Mouse (Mus musculus) gastrocnemius, postnatal 14 days (tissue): Measurements from ENCODE around the gene Adamts10. TPM values are rescaled to one million over a fixed set of nuclear protein-coding genes. Genes with fewer than 3 reads are reported as not detected.

Experiments
- DNase-seq: peaks from one replicate; pipeline ENCODE4 v3.0.0; 2021; ENCODE audit warnings: mixed read lengths
- intact Hi-C: fragments of 180-260 bp; cut with DNase I; formaldehyde crosslinking; loops from one replicate; pipeline ENCODE4 v1.15.1; 2025; ENCODE audit warnings: low total_unique reads
- long read RNA-seq, 2 experiments: library from polyadenylated mRNA; stranded (forward); transcript quantifications; one replicate each; pipeline ENCODE4 v2.0.0; 2021
- total RNA-seq, 2 experiments: library from RNA; stranded (reverse); gene quantifications; 2 replicates each; pipeline ENCODE4 v1.2.3; 2021

Gene Adamts10
- 10 to 100 TPM; 17.3 to 19.1 TPM for total RNA-seq
- long read RNA-seq, experiment 1, full-length matches to known transcripts, result 2 of 7 reads
- long read RNA-seq, experiment 1, partial matches to known transcripts, result 3 of 7 reads
- long read RNA-seq, experiment 1, other reads (novel, unspliced or antisense), result 2 of 7 reads
- long read RNA-seq, experiment 2, full-length matches to known transcripts, result 6 of 14 reads
- long read RNA-seq, experiment 2, partial matches to known transcripts, result 3 of 14 reads
- long read RNA-seq, experiment 2, other reads (novel, unspliced or antisense), result 5 of 14 reads

- intact Hi-C loops, result no loop called here
- DNase-seq, result peak; percentile 85
Measured at GRCm38 (mm10) chr17:33523918-33524755, at the start of gene Adamts10. Gene Adamts10, plus strand, starts transcription at chr17:33524204.

- no peak for DNase-seq
- intact Hi-C loops, result no loop called here
Measured at GRCm38 (mm10) chr17:33484020-33484419, 40.0 kb upstream of the Adamts10 start.

- intact Hi-C loops, result no loop called here
- DNase-seq, result no peak
Measured at GRCm38 (mm10) chr17:33487211-33487610, 36.8 kb upstream of the Adamts10 start.

- intact Hi-C loops, result no loop called here
- DNase-seq, result peak; percentile 40
Measured at GRCm38 (mm10) chr17:33487652-33488051, 36.4 kb upstream of the Adamts10 start.

GRCm38 (mm10) chr17:33491371-33491770 is 32.6 kb upstream of the Adamts10 start:
- no peak for DNase-seq
- intact Hi-C loops, result no loop called here

GRCm38 (mm10) chr17:33493065-33493464 is 30.9 kb upstream of the Adamts10 start:
- intact Hi-C loops, result no loop called here
- peak; percentile 21 for DNase-seq

GRCm38 (mm10) chr17:33494586-33494985 is 29.4 kb upstream of the Adamts10 start:
- no peak for DNase-seq
- intact Hi-C loops, result no loop called here

GRCm38 (mm10) chr17:33498918-33499317 is 25.1 kb upstream of the Adamts10 start:
- no peak for DNase-seq
- intact Hi-C loops, result no loop called here

GRCm38 (mm10) chr17:33508386-33508785 is 15.6 kb upstream of the Adamts10 start:
- DNase-seq, result no peak

GRCm38 (mm10) chr17:33510172-33510571 is 13.8 kb upstream of the Adamts10 start:
- no peak for DNase-seq
- intact Hi-C loops, result no loop called here

More at GRCm38 (mm10) chr17:33508386-33508785, 15.6 kb upstream of the Adamts10 start:
- intact Hi-C loops, result no loop called here

GRCm38 (mm10) chr17:33512441-33513415 is 11.3 kb upstream of the Adamts10 start:
- intact Hi-C loops, result no loop called here
- no peak for DNase-seq

GRCm38 (mm10) chr17:33513874-33514273 is 10.1 kb upstream of the Adamts10 start:
- intact Hi-C loops, result no loop called here
- DNase-seq, result no peak

- DNase-seq, result no peak
- intact Hi-C loops, result no loop called here
Measured at GRCm38 (mm10) chr17:33520366-33520765, 3.6 kb upstream of the Adamts10 start.

GRCm38 (mm10) chr17:33523431-33523917 is 530 bp upstream of the Adamts10 start:
- intact Hi-C loops, result no loop called here

GRCm38 (mm10) chr17:33524806-33525373 is 886 bp downstream of the Adamts10 start:
- DNase-seq, result peak; percentile 40
- intact Hi-C loops, result no loop called here

More at GRCm38 (mm10) chr17:33523431-33523917, 530 bp upstream of the Adamts10 start:
- DNase-seq, result no peak

GRCm38 (mm10) chr17:33526506-33526905 is 2.5 kb downstream of the Adamts10 start:
- DNase-seq, result peak; percentile 22
- intact Hi-C loops, result no loop called here

- intact Hi-C loops, result loop anchor here (2.0 kb wide), 1 partner anchor 98 kb away; no protein-coding TSS in a partner anchor
- DNase-seq, result no peak
Measured at GRCm38 (mm10) chr17:33539106-33539675, 15.2 kb downstream of the Adamts10 start.

- intact Hi-C loops, result loop anchor here (2.0 kb wide), 1 partner anchor 99 kb away; no protein-coding TSS in a partner anchor
- no peak for DNase-seq
Measured at GRCm38 (mm10) chr17:33539878-33540277, 15.9 kb downstream of the Adamts10 start.

GRCm38 (mm10) chr17:33549212-33549611 is 25.2 kb downstream of the Adamts10 start:
- intact Hi-C loops, result no loop called here
- DNase-seq, result no peak
